Mouse (Mus musculus) lung, postnatal 14 days (tissue): Measurements from ENCODE around the gene Tmem132c.
"Not testable (repeated sequence)": the region's sequence is repeated elsewhere in the genome, so short reads cannot be mapped to it uniquely, and the experiment has no call there.

ENCODE experiments used
- DNase-seq: peaks from one replicate; pipeline ENCODE4 v3.0.0; 2021

Gene Tmem132c

DNA sequence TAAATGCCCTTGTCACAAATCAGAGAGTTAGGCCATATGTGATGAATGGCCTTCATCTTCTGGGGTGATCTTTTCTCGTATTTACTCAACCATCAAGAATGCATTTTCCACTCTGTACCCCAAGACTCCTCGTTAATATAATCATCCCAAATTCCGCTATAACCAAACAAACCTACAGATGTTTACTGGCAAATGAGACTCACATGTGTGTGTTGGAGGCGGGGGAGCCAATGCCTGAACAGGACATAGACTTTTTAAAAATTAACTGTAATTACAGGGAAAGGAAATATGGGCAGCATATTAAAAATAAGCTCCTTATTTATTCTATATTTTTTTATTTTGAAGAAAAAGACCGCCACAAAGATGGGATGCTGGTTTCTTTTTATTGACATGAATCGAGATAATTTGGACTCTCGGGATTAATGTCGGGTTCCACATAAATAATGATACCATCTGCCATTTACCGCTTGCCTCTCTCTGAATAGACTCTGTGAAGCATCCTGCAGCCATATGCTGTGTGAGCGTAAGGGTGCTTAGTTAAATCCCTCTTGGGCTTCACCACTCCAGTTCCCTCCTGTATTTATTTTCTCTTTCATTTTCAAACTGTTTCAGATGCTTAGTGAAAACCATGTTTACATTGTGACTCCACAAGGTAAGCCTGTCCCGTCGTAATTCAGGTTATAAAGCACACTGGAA lies 105.6 kb downstream of the Tmem132c start:
- DNase-seq, result no peak

DNA sequence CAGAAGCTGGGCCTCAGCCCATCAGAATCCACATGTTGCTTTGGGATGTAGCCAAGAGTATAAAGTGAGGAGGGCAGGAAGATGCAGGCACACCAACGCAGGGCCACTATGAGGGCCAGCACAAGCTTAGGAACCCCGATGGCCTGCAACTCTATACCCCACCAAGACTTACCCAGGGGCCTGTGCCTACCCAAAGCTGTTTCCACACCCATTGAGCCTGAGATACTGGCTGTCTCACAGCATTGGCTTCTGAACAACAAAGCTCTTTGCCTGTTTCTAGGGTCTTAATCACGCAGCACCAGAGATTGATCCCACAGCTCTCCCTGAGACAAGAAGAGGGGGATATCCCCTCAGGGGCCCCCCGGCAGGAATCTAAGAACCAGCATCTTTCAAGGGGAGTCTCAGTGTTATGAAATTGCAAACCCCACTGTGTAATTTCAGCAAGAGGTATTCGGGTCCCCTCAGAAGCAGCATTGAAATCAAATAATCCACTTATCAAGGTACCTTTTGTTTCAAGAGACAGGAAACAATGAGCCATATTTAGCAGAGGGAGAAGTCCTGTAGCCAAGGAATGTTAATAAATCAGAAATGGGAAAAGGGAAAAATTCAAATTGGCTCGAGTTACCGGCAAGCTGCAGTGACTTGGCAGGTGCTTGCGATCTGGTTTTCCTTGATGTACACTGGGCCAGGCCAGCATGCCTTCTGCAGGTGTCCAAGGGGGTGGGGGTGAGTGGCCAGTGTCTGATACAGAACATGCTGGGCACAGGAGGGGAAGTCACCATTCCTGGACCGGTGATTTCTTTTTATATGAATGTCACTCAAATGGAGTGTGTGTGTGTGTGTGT lies 107.8 kb downstream of the Tmem132c start:
- DNase-seq, result no peak

GRCm38 (mm10) chr5:127353002-127353401 lies 111.4 kb downstream of the Tmem132c start:
- peak; percentile 41 for DNase-seq

- DNase-seq, result peak; percentile 42
Measured at GRCm38 (mm10) chr5:127355836-127356235, 114.2 kb downstream of the Tmem132c start.

- DNase-seq, result not testable (repeated sequence)
Measured at GRCm38 (mm10) chr5:127357878-127358277, 116.3 kb downstream of the Tmem132c start.

- no peak for DNase-seq
Measured at GRCm38 (mm10) chr5:127361145-127361544, 119.5 kb downstream of the Tmem132c start.

- DNase-seq, result no peak
Measured at GRCm38 (mm10) chr5:127365061-127365460, 123.5 kb downstream of the Tmem132c start.

DNA sequence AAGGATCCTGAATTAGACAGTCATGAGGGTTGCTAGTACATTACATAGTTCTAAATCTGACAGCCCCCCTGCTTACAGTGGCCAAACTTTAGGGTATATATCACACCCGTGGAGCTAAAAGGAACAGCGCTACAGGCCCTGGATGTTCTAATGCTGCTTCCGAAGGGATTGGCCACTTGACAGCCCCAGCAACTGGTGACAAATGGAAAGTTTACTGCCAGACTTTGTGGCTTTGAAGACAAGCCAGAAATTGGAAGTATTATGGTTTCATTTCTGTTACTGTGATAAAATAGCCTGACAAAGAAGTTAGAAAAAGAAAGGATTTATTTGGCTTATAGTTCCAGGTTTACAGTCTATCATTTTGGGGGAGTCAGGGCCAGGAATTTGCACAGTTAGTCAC lies 126.6 kb downstream of the Tmem132c start:
- peak; percentile 15 for DNase-seq

DNA sequence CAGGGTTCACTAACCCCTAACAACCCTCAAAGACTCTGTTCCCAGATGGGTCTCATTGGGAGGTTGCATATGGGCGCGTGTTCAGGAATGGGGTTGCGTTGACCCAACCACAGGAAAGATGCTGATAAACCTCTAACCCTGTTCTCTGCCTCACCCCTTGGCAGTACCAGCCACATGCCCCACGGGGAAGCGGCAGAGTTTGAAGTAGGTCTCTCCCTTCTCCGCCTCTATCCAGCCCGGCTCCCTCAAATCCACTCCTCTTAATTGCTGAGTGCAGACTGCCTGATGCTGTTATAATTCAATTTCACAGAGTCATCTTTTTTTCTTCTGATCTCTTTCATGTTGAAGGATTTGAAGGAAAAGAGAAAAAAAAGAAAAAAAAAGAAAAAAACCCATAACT lies 128.2 kb downstream of the Tmem132c start:
- no peak for DNase-seq

- peak; percentile 61 for DNase-seq
Measured at GRCm38 (mm10) chr5:127370503-127370902, 128.9 kb downstream of the Tmem132c start.

DNA sequence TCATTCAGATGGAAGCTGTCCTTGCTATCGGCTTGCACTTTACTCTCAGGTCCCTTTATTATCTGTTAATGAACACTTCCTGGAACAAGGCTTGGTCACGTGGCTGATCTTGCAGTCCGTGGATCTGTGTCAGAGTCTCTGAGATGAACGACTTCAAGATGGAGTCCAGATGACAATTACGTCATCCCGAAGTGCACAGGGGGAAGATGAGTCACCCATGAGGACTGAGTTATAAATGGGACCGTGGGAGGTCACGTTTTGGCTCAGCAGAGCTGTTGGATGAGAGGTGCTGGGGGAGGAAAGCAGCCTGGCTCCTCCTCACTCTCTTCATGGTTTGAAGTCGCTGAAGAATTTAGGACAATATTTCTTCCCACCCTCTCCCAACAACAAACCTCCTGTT lies 132.6 kb downstream of the Tmem132c start:
- DNase-seq, result peak; percentile 42

GRCm38 (mm10) chr5:127375654-127376053 lies 134.0 kb downstream of the Tmem132c start:
- DNase-seq, result no peak

DNA sequence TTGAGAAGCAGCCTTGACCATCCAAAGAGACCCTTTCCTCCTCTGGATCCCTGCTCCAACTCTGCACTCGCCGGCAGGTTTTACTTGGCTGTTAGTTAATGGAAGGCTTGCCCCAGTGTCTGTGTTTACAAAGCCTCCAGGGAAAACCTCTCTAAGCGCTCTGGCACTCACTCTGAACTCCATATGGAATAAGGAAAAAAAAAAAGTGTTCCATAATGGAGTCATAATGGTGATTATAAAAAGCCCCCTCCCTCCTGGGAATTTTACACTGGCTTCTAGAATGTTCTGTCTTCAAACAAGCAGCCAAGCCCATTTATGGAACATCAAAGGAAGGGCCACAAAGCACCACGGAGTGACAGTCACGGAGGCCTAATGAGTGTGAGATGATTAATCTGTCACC lies 136.9 kb downstream of the Tmem132c start:
- no peak for DNase-seq

DNA sequence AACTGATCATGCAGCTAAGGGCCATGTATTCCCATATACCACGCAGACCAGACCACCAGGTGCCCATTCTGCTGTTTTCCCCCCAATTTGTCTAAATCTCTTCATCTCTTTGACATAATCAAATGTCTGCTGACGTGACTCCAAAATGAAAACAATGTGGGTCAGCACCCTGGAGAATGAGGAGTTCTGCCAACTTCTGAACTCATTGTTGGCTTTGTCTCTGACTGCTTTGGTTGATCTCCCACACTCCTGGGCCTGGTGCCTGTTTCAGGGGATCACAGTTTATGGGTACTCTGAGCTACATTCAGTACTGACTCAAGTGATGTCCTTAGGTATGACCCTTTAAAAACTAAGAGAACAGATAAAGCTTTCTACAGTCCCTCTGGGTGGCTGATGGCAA lies 137.7 kb downstream of the Tmem132c start:
- peak; percentile 17 for DNase-seq

DNA sequence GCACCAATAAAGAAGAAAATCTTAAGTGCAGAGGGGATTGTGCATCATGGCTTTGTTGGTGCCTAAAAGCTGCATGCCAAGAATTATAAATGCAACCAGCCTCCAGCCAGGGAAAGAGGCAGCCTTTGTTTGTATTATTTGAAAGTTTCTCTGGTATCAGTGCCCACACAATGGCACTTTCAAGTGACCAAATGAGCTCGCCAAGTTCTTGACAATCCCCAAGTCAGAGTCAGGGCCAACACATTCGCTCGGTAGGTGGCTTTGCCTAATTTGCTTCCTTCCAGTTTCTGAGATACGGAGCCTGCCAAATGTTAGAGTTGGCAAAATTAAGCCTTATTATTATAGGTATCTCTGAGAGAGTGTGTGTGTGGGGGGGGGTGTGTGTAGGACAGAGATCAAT lies 139.6 kb downstream of the Tmem132c start:
- no peak for DNase-seq

DNA sequence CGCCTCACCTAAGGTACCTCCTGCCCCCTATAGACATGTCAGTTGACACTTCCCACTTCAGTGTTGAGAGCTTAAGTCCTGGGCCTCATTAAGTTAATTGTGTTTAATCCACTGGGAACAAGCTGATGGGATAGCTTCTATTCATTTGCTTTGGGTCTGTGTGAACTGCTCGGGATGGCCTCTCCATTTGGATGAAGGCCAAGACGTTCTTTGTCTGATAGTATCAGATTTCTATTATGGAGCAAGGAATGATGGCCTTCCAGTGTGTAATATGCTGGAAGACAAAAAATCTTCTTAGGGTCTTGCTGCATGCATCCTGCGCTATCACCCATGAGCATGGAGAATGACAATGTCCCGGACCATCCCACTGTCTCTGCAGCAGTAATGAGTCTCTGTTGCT lies 141.0 kb downstream of the Tmem132c start:
- no peak for DNase-seq

DNA sequence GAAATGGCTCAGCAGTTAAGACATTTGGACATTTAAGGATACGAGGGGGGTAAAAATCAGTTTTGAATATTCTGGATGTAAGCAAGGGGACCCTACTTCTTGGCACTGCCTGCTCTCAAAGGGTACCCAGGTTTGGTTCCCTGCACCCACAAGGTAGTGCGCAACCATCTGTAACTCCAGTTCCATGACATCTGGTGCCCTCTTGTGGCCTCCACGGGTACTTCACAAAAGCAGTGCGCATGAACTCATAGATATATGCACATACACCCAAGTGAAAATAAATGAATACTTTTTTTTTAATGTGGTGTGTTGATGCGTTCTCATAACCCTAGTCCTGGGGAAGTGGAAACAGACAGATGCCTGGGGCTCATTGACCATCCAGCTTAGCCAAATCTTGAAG lies 149.6 kb downstream of the Tmem132c start:
- DNase-seq, result no peak

- DNase-seq, result no peak
Measured at GRCm38 (mm10) chr5:127396889-127397288, 155.3 kb downstream of the Tmem132c start.

- DNase-seq, result no peak
Measured at GRCm38 (mm10) chr5:127398010-127398409, 156.4 kb downstream of the Tmem132c start.

DNA sequence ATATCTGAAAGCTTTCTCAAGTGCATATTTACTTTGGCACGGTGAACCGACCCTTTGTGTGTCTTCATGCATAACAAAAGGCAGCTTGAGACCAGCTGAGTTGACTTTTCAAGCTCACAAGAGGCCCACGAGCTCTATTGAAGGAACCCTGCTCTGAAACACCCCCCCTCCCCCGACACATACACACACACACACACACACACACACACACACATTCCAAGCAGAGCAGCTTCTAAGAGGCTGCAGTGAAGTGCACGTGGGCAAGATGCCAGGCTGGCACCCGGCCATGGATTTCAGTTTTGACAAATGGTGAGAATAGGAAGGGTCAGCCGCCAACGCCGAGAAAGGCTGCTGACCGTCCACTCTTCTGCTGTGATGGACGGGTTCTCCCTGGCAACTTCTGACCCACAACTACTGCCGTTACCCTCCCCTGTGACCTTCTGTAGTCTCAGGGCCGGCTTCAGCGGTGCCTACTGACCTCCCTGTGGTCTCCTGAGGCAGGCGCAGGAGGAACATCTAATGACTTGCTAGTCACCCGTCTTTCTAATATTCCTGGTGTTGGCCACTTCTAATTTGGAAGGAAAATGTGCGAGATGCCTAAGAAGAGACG lies 163.9 kb downstream of the Tmem132c start:
- DNase-seq, result peak; percentile 93

- peak; percentile 15 for DNase-seq
Measured at GRCm38 (mm10) chr5:127406014-127406655, 164.5 kb downstream of the Tmem132c start.

DNA sequence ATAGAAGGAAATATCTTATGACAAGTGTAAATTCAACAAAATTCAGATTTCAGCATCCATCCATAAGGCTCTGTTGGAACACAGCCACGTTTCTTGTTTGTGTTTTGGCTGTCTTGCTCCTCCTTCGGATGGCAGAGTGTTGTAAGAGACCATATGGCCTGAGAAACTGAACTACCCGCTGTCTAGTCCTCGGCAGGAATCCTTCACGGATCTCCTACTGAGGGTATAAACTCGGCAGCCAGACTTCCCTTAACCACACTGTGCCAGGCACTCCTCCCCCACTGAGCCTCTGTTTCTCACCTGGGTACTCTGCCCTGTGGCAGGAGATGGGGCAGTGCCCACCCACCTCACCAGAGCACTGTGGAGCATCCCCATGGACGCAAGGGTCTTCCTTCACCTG lies 174.9 kb downstream of the Tmem132c start:
- no peak for DNase-seq

DNA sequence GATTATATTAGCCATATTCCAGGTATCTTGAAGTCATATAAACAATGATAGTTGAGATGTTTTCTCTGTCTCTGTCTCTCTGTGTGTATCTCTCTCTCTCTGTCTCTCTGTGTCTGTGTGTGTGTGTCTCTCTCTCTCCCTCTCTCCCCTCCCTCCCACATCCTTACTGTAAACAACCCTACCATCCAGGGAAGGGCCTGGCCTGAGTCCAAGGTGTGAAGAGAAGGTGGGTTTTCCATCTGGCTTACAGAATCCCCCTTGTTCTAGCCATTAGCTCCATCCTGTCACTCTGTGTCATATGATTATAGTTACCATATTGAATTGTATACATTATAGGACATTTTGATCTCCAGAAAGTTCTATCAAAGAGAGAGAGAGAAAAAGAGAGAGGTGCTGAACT lies 182.3 kb downstream of the Tmem132c start:
- no peak for DNase-seq
